Mouse (Mus musculus): ENCODE data around the gene Prn.

Prn gene

GRCm38 (mm10) chr2:131906846-131907245 is 2.9 kb upstream of the Prn start:
- no peak for DNase-seq (ENCODE audit: low spot score)

GRCm38 (mm10) chr2:131907311-131907710 is 2.4 kb upstream of the Prn start:
- DNase-seq (ENCODE audit: low spot score): no peak

GRCm38 (mm10) chr2:131908351-131908861 is 1.4 kb upstream of the Prn start:
- DNase-seq (ENCODE audit: low spot score): no peak

GRCm38 (mm10) chr2:131908906-131909305 is 851 bp upstream of the Prn start:
- no peak for DNase-seq (ENCODE audit: low spot score)

- DNase-seq (ENCODE audit: low spot score): no peak
These were observed 1.1 kb downstream of the Prn start for GRCm38 (mm10) chr2:131910847-131911246.

- no peak for DNase-seq (ENCODE audit: low spot score)
These were observed 1.6 kb downstream of the Prn start for GRCm38 (mm10) chr2:131911341-131911740.

GRCm38 (mm10) chr2:131912526-131913258 is 2.9 kb downstream of the Prn start:
- no peak for DNase-seq (ENCODE audit: low spot score)

- no peak for DNase-seq (ENCODE audit: low spot score)
These were observed 22.6 kb downstream of the Prn start for GRCm38 (mm10) chr2:131932275-131932902.

- no peak for DNase-seq (ENCODE audit: low spot score)
These were observed 23.3 kb downstream of the Prn start for GRCm38 (mm10) chr2:131933013-131933412.

- DNase-seq (ENCODE audit: low spot score): no peak
These were observed 23.8 kb downstream of the Prn start for GRCm38 (mm10) chr2:131933598-131933997.

- no peak for DNase-seq (ENCODE audit: low spot score)
These were observed 24.5 kb downstream of the Prn start for GRCm38 (mm10) chr2:131934243-131934642.

GRCm38 (mm10) chr2:131935390-131936105 is 25.8 kb downstream of the Prn start:
- no peak for DNase-seq (ENCODE audit: low spot score)

GRCm38 (mm10) chr2:131936410-131936809 is 26.7 kb downstream of the Prn start:
- DNase-seq (ENCODE audit: low spot score): no peak

GRCm38 (mm10) chr2:131939404-131940111 is 29.8 kb downstream of the Prn start:
- DNase-seq (ENCODE audit: low spot score): no peak

GRCm38 (mm10) chr2:131940506-131940905 is 30.7 kb downstream of the Prn start:
- DNase-seq (ENCODE audit: low spot score): no peak

- DNase-seq (ENCODE audit: low spot score): no peak
These were observed 31.7 kb downstream of the Prn start for GRCm38 (mm10) chr2:131941501-131941900.

- no peak for DNase-seq (ENCODE audit: low spot score)
These were observed 34.6 kb downstream of the Prn start for GRCm38 (mm10) chr2:131944370-131944769.

GRCm38 (mm10) chr2:131945225-131945624 is 35.5 kb downstream of the Prn start:
- no peak for DNase-seq (ENCODE audit: low spot score)

GRCm38 (mm10) chr2:131945765-131946164 is 36.0 kb downstream of the Prn start:
- no peak for DNase-seq (ENCODE audit: low spot score)

GRCm38 (mm10) chr2:131946351-131946750 is 36.6 kb downstream of the Prn start:
- no peak for DNase-seq (ENCODE audit: low spot score)

- DNase-seq (ENCODE audit: low spot score): no peak
These were observed 38.4 kb downstream of the Prn start for GRCm38 (mm10) chr2:131948156-131948555.

Data from ovary, postnatal 10 days (tissue).